Mouse (Mus musculus): ENCODE data around the gene Trpt1. TPM values are rescaled to one million over a fixed set of nuclear protein-coding genes. Genes with fewer than 3 reads are reported as not detected.
"Not testable (repeated sequence)": the region's sequence is repeated elsewhere in the genome, so short reads cannot be mapped to it uniquely, and the experiment has no call there.

The Trpt1 gene
- total and polyA plus RNA-seq, 2 experiments from 2014 or later = 23.5 to 31.1 TPM

GRCm38 (mm10) chr19:6985951-6986708 is 9.8 kb upstream of the Trpt1 start:
- whole genome bisulfite sequencing = 75% methylated on average over 10 of the region's 10 CpGs
- H3K27ac ChIP-seq = peak overlapping the region; percentile 75; the same call in 1 of the 2 replicates

GRCm38 (mm10) chr19:6987061-6987903 is 8.6 kb upstream of the Trpt1 start, which contains the start of gene Vegfb:
Gene Vegfb, minus strand, starts transcription at chr19:6987651.
- Histone ChIP-seq H3K27me3 (ENCODE audit: insufficient read depth, low read length) (no peaks in the 10 kb centered on the region), H3K9ac (replicated peaks; ENCODE audit: low read length) (peak within 1 kb of the TSS; percentile 78), H3K9me3 (ENCODE audit: low read length) (no peaks in the 10 kb centered on the region), H3K4me1 (ENCODE audit: insufficient read depth, low read length) (no peaks in the 10 kb centered on the region), H3K27ac (peak within 1 kb of the TSS; percentile 75), H3K36me3 (ENCODE audit: insufficient read depth, low read length) (peaks cover 17% of the 10 kb centered on the region; the same call in 1 of the 2 replicates), H3K4me2 (ENCODE audit: low read depth, low read length) (peak within 1 kb of the TSS; percentile 79), H3K4me3 (ENCODE audit: low read length) (peak within 1 kb of the TSS; percentile 58)
- WGBS = 3% methylated on average over 70 of the region's 85 CpGs
- TF ChIP-seq CTCF (IDR thresholded peaks at IDR 0.05; ENCODE audit: low read depth) = no peak
- DNase-seq (ENCODE audit: low spot score) (peak; percentile 72), ATAC-seq (peak; percentile 52)

More at GRCm38 (mm10) chr19:6985951-6986708, 9.8 kb upstream of the Trpt1 start:
- no peak for TF ChIP-seq CTCF (IDR thresholded peaks at IDR 0.05; ENCODE audit: low read depth)
- no peak for ATAC-seq
- Histone ChIP-seq H3K36me3 (ENCODE audit: insufficient read depth, low read length) (peaks cover 19% of the 10 kb centered on the region; the same call in 1 of the 2 replicates), H3K9me3 (ENCODE audit: low read length) (no peaks in the 10 kb centered on the region), H3K4me3 (ENCODE audit: low read length) (no peak overlapping the region), H3K9ac (replicated peaks; ENCODE audit: low read length) (peak overlapping the region; percentile 78; the same call in 1 of the 2 replicates), H3K27me3 (ENCODE audit: insufficient read depth, low read length) (no peaks in the 10 kb centered on the region), H3K4me1 (ENCODE audit: insufficient read depth, low read length) (peaks cover 4% of the 10 kb centered on the region), H3K4me2 (ENCODE audit: low read depth, low read length) (peak overlapping the region; percentile 79)
- DNase-seq (ENCODE audit: low spot score) = no peak

GRCm38 (mm10) chr19:6987904-6988285 is 8.0 kb upstream of the Trpt1 start:
- Histone ChIP-seq H3K36me3 (ENCODE audit: insufficient read depth, low read length) (peaks cover 13% of the 10 kb centered on the region; the same call in 1 of the 2 replicates), H3K4me1 (ENCODE audit: insufficient read depth, low read length) (no peaks in the 10 kb centered on the region), H3K9ac (replicated peaks; ENCODE audit: low read length) (peak overlapping the region; percentile 78), H3K9me3 (ENCODE audit: low read length) (no peaks in the 10 kb centered on the region), H3K27me3 (ENCODE audit: insufficient read depth, low read length) (no peaks in the 10 kb centered on the region), H3K4me2 (ENCODE audit: low read depth, low read length) (peak overlapping the region; percentile 79), H3K27ac (peak overlapping the region; percentile 75), H3K4me3 (ENCODE audit: low read length) (peak overlapping the region; percentile 58)
- ATAC-seq = peak; percentile 1; the same call in 1 of the 2 replicates
- no peak for DNase-seq (ENCODE audit: low spot score)
- under 1% methylated on average over 8 of the region's 8 CpGs for WGBS
- TF ChIP-seq CTCF (IDR thresholded peaks at IDR 0.05; ENCODE audit: low read depth) = no peak

GRCm38 (mm10) chr19:6989251-6989650 is 6.7 kb upstream of the Trpt1 start:
- Histone ChIP-seq H3K27me3 (ENCODE audit: insufficient read depth, low read length) (no peaks in the 10 kb centered on the region), H3K9ac (replicated peaks; ENCODE audit: low read length) (no peak overlapping the region), H3K36me3 (ENCODE audit: insufficient read depth, low read length) (peaks cover 8% of the 10 kb centered on the region; the same call in 1 of the 2 replicates), H3K4me1 (ENCODE audit: insufficient read depth, low read length) (no peaks in the 10 kb centered on the region), H3K4me3 (ENCODE audit: low read length) (no peak overlapping the region), H3K9me3 (ENCODE audit: low read length) (no peaks in the 10 kb centered on the region), H3K4me2 (ENCODE audit: low read depth, low read length) (no peak overlapping the region), H3K27ac (no peak overlapping the region)
- WGBS = 87% methylated on average over 8 of the region's 8 CpGs
- no peak for TF ChIP-seq CTCF (IDR thresholded peaks at IDR 0.05; ENCODE audit: low read depth)
- no peak for ATAC-seq
- DNase-seq (ENCODE audit: low spot score) = no peak

- Histone ChIP-seq H3K36me3 (ENCODE audit: insufficient read depth, low read length) (no peaks in the 10 kb centered on the region), H3K27ac (no peak overlapping the region), H3K9ac (replicated peaks; ENCODE audit: low read length) (no peak overlapping the region), H3K4me2 (ENCODE audit: low read depth, low read length) (no peak overlapping the region), H3K4me3 (ENCODE audit: low read length) (no peak overlapping the region), H3K4me1 (ENCODE audit: insufficient read depth, low read length) (peaks cover 11% of the 10 kb centered on the region; the same call in 1 of the 2 replicates), H3K9me3 (ENCODE audit: low read length) (no peaks in the 10 kb centered on the region), H3K27me3 (ENCODE audit: insufficient read depth, low read length) (no peaks in the 10 kb centered on the region)
- DNase-seq (ENCODE audit: low spot score) (no peak), ATAC-seq (no peak)
- WGBS = 88% methylated on average over 6 of the region's 6 CpGs
- TF ChIP-seq CTCF (IDR thresholded peaks at IDR 0.05; ENCODE audit: low read depth) = no peak
Measured at GRCm38 (mm10) chr19:6990712-6991111, 5.2 kb upstream of the Trpt1 start.

- H3K4me1 ChIP-seq (ENCODE audit: insufficient read depth, low read length) = peaks cover 11% of the 10 kb centered on the region; the same call in 1 of the 2 replicates
- not testable (repeated sequence) for H3K4me3 ChIP-seq (ENCODE audit: low read length); ATAC-seq; H3K27ac ChIP-seq; DNase-seq (ENCODE audit: low spot score); H3K9me3 ChIP-seq (ENCODE audit: low read length); H3K27me3 ChIP-seq (ENCODE audit: insufficient read depth, low read length); H3K4me2 ChIP-seq (ENCODE audit: low read depth, low read length); H3K36me3 ChIP-seq (ENCODE audit: insufficient read depth, low read length); H3K9ac ChIP-seq (replicated peaks; ENCODE audit: low read length)
- WGBS = 92% methylated on average over 6 of the region's 6 CpGs
Measured at GRCm38 (mm10) chr19:6991166-6991565, 4.8 kb upstream of the Trpt1 start.
